Mouse (Mus musculus) embryonic fibroblast, embryonic 13.5 days (primary cell): Measurements from ENCODE around the gene Spata25. TPM values are rescaled to one million over a fixed set of nuclear protein-coding genes. Genes with fewer than 3 reads are reported as not detected.

Source experiments
- H3K27ac ChIP-seq: 2 replicates; pipeline ENCODE4 v1.5.1; 2012; ENCODE audit warnings: low read length, control low read depth, inconsistent platforms; ENCODE audit not compliant: insufficient read depth
- H3K4me1 ChIP-seq: 2 replicates; pipeline ENCODE4 v1.6.1; 2011; ENCODE audit warnings: low read length; ENCODE audit not compliant: control insufficient read depth, insufficient read depth
- H3K4me3 ChIP-seq: 2 replicates; pipeline ENCODE4 v1.5.1; 2011; ENCODE audit warnings: mild to moderate bottlenecking, control low read depth, low read length; ENCODE audit not compliant: insufficient read depth
- CTCF ChIP-seq: IDR thresholded peaks from 2 replicates; pipeline ENCODE4 v1.5.1; 2011; ENCODE audit warnings: mild to moderate bottlenecking, control low read depth, low read length, moderate library complexity, borderline replicate concordance; ENCODE audit not compliant: insufficient read depth
- POLR2A ChIP-seq: IDR thresholded peaks from 2 replicates; pipeline ENCODE4 v1.6.1; 2011; ENCODE audit warnings: low read depth, mild to moderate bottlenecking, control low read depth, low read length, moderate library complexity
- polyA plus RNA-seq: library from polyadenylated mRNA; stranded (reverse); fragments of >200 nt; gene quantifications from 2 replicates; pipeline ENCODE4 v1.2.4, GENCODE M21; 2011; ENCODE audit warnings: low read depth; ENCODE audit not compliant: missing spikeins, insufficient read length

Spata25 gene
- polyA plus RNA-seq, 1 experiment: not detected

- Histone ChIP-seq H3K4me1 (no peaks in the 10 kb centered on the region), H3K4me3 (no peak overlapping the region), H3K27ac (no peak overlapping the region)
- TF ChIP-seq POLR2A (no peak), CTCF (no peak)
Observed at GRCm38 (mm10) chr2:164793772-164794171, 34.6 kb downstream of the Spata25 start.

GRCm38 (mm10) chr2:164793236-164793635, 35.1 kb downstream of the Spata25 start:
- no peak overlapping the region for H3K27ac ChIP-seq
- no peak overlapping the region for H3K4me3 ChIP-seq
- TF ChIP-seq POLR2A (no peak), CTCF (peak; percentile 55; the same call in 1 of the 2 replicates)
- peaks cover 4% of the 10 kb centered on the region; the same call in 1 of the 2 replicates for H3K4me1 ChIP-seq

- H3K4me3 ChIP-seq: no peak overlapping the region
Observed at GRCm38 (mm10) chr2:164792400-164793190, 35.7 kb downstream of the Spata25 start.

GRCm38 (mm10) chr2:164791841-164792261, 36.5 kb downstream of the Spata25 start:
- no peak for TF ChIP-seq CTCF
- no peak for TF ChIP-seq POLR2A
- H3K27ac ChIP-seq: no peak overlapping the region

More at GRCm38 (mm10) chr2:164792400-164793190, 35.7 kb downstream of the Spata25 start:
- TF ChIP-seq CTCF (no peak), POLR2A (no peak)
- Histone ChIP-seq H3K4me1 (peaks cover 8% of the 10 kb centered on the region), H3K27ac (no peak overlapping the region)

GRCm38 (mm10) chr2:164790451-164790850, 37.9 kb downstream of the Spata25 start:
- TF ChIP-seq POLR2A (no peak), CTCF (no peak)
- Histone ChIP-seq H3K27ac (no peak overlapping the region), H3K4me3 (no peak overlapping the region), H3K4me1 (peaks cover 12% of the 10 kb centered on the region)

More at GRCm38 (mm10) chr2:164791841-164792261, 36.5 kb downstream of the Spata25 start:
- no peak overlapping the region for H3K4me3 ChIP-seq
- H3K4me1 ChIP-seq: peaks cover 11% of the 10 kb centered on the region

- H3K4me1 ChIP-seq: peaks cover 16% of the 10 kb centered on the region
- TF ChIP-seq POLR2A (no peak), CTCF (no peak)
- no peak overlapping the region for H3K27ac ChIP-seq
- no peak overlapping the region for H3K4me3 ChIP-seq
Observed at GRCm38 (mm10) chr2:164788411-164788810, 39.9 kb downstream of the Spata25 start.

- peaks cover 16% of the 10 kb centered on the region for H3K4me1 ChIP-seq
- TF ChIP-seq POLR2A: no peak
- TF ChIP-seq CTCF: no peak
- H3K27ac ChIP-seq: no peak overlapping the region
- no peak overlapping the region for H3K4me3 ChIP-seq
Observed at GRCm38 (mm10) chr2:164787779-164788178, 40.6 kb downstream of the Spata25 start.

GRCm38 (mm10) chr2:164787032-164787431, 41.3 kb downstream of the Spata25 start:
- Histone ChIP-seq H3K27ac (no peak overlapping the region), H3K4me3 (peak overlapping the region; percentile 47), H3K4me1 (peaks cover 16% of the 10 kb centered on the region)
- TF ChIP-seq POLR2A (no peak), CTCF (no peak)

GRCm38 (mm10) chr2:164786388-164786885, 41.9 kb downstream of the Spata25 start:
- TF ChIP-seq CTCF: no peak
- TF ChIP-seq POLR2A: peak; percentile 45; the same call in 1 of the 2 replicates
- Histone ChIP-seq H3K27ac (peak overlapping the region; percentile 47), H3K4me1 (peaks cover 16% of the 10 kb centered on the region), H3K4me3 (peak overlapping the region; percentile 47)
